Mouse (Mus musculus): ENCODE measurements at regions not wholly inside any gene's neighbourhood (a gene's known extent, or its start where the extent isn't known, plus 50 kb on each side); places are given as distances from the start of the nearest gene placed in this dataset.
"Not testable (repeated sequence)": the region's sequence is repeated elsewhere in the genome, so short reads cannot be mapped to it uniquely, and the experiment has no call there.

- Histone ChIP-seq H3K4me3 (no peak overlapping the region), H3K27ac (no peak overlapping the region)
- no peak for TF ChIP-seq CTCF (conservative IDR thresholded peaks at IDR 0.05)
- no peak for DNase-seq (ENCODE audit: low spot score in 2 of 2)
Observed at GRCm38 (mm10) chr3:54560056-54560922, 132.3 kb upstream of the Supt20 start.

- no peak for DNase-seq (ENCODE audit: low spot score in 2 of 2)
- no peak overlapping the region for H3K27ac ChIP-seq
- no peak overlapping the region for H3K4me3 ChIP-seq
- no peak for TF ChIP-seq CTCF (conservative IDR thresholded peaks at IDR 0.05)
Observed at GRCm38 (mm10) chr3:54567329-54567728, 125.3 kb upstream of the Supt20 start.

GRCm38 (mm10) chr3:54568096-54568495, 124.5 kb upstream of the Supt20 start:
- TF ChIP-seq CTCF (conservative IDR thresholded peaks at IDR 0.05): no peak
- no peak for DNase-seq (ENCODE audit: low spot score in 2 of 2)
- H3K4me3 ChIP-seq: no peak overlapping the region
- no peak overlapping the region for H3K27ac ChIP-seq

GRCm38 (mm10) chr3:54570501-54570900, 122.1 kb upstream of the Supt20 start:
- DNase-seq (ENCODE audit: low spot score in 2 of 2): no peak
- Histone ChIP-seq H3K27ac (no peak overlapping the region), H3K4me3 (no peak overlapping the region)
- TF ChIP-seq CTCF (conservative IDR thresholded peaks at IDR 0.05): peak; percentile 26; the same call in 1 of the 2 replicates

GRCm38 (mm10) chr3:54577851-54578250, 114.8 kb upstream of the Supt20 start:
- no peak for DNase-seq (ENCODE audit: low spot score in 2 of 2)
- H3K27ac ChIP-seq: no peak overlapping the region
- H3K4me3 ChIP-seq: no peak overlapping the region
- TF ChIP-seq CTCF (conservative IDR thresholded peaks at IDR 0.05): no peak

GRCm38 (mm10) chr3:54579425-54579824, 113.2 kb upstream of the Supt20 start:
- no peak overlapping the region for H3K4me3 ChIP-seq
- DNase-seq (ENCODE audit: low spot score in 2 of 2): no peak
- no peak overlapping the region for H3K27ac ChIP-seq
- no peak for TF ChIP-seq CTCF (conservative IDR thresholded peaks at IDR 0.05)

GRCm38 (mm10) chr3:54580339-54580738, 112.3 kb upstream of the Supt20 start:
- peak; percentile 43 for TF ChIP-seq CTCF (conservative IDR thresholded peaks at IDR 0.05)
- DNase-seq (ENCODE audit: low spot score in 2 of 2): no peak
- no peak overlapping the region for H3K4me3 ChIP-seq
- no peak overlapping the region for H3K27ac ChIP-seq

GRCm38 (mm10) chr3:54585781-54586180, 106.8 kb upstream of the Supt20 start:
- not testable (repeated sequence) for DNase-seq (ENCODE audit: low spot score in 2 of 2); H3K4me3 ChIP-seq; H3K27ac ChIP-seq

- H3K4me3 ChIP-seq: peak overlapping the region; percentile 19; the same call in 1 of the 2 replicates
- DNase-seq (ENCODE audit: low spot score in 2 of 2): no peak
- no peak for TF ChIP-seq CTCF (conservative IDR thresholded peaks at IDR 0.05)
- peak overlapping the region; percentile 57 for H3K27ac ChIP-seq
Observed at GRCm38 (mm10) chr3:54587127-54587995, 105.2 kb upstream of the Supt20 start.

GRCm38 (mm10) chr3:54588198-54588597, 104.4 kb upstream of the Supt20 start:
- H3K27ac ChIP-seq: no peak overlapping the region
- TF ChIP-seq CTCF (conservative IDR thresholded peaks at IDR 0.05): no peak
- DNase-seq (ENCODE audit: low spot score in 2 of 2): no peak
- H3K4me3 ChIP-seq: no peak overlapping the region

- DNase-seq (ENCODE audit: low spot score in 2 of 2): no peak
- H3K4me3 ChIP-seq: no peak overlapping the region
- TF ChIP-seq CTCF (conservative IDR thresholded peaks at IDR 0.05): no peak
- H3K27ac ChIP-seq: no peak overlapping the region
Observed at GRCm38 (mm10) chr3:54589976-54590375, 102.6 kb upstream of the Supt20 start.

- Histone ChIP-seq H3K4me3 (no peak overlapping the region), H3K27ac (no peak overlapping the region)
- DNase-seq (ENCODE audit: low spot score in 2 of 2): no peak
- peak; percentile 68 for TF ChIP-seq CTCF (conservative IDR thresholded peaks at IDR 0.05)
Observed at GRCm38 (mm10) chr3:54591160-54591559, 101.4 kb upstream of the Supt20 start.

- DNase-seq (ENCODE audit: low spot score in 2 of 2): no peak
- no peak overlapping the region for H3K4me3 ChIP-seq
- TF ChIP-seq CTCF (conservative IDR thresholded peaks at IDR 0.05): no peak
- no peak overlapping the region for H3K27ac ChIP-seq
Observed at GRCm38 (mm10) chr3:54592064-54592463, 100.5 kb upstream of the Supt20 start.
